Mouse (Mus musculus): Measurements from ENCODE around the gene Atp2b4.

Gene Atp2b4

DNA sequence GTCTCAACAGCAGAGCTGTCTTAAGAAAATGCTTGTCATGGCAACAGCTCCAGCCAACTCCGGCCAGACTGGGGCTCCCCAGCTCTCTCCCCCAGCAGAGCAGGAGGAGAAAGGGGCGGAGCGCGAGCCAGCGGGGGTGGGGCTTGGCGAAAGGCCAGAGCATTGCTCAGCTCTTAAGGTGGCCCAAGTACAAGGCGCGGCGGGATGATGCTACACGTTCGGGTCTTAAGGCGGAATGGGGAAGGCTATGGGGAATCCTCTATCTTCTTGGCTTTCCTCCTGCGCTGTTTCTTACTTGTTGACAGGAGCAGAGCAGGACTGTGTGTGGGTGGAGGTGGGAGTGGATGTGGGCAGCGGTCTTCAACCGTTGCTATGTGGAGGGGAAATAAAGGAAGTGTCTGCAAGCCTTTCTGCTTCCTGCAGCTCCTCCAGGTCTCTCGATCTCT lies at the start of gene Atp2b4:
Gene Atp2b4 (minus strand): TSS at position 94 of the 446 bp plus-strand sequence.
- DNase-seq (ENCODE audit: low read depth): peak; percentile 94

DNA sequence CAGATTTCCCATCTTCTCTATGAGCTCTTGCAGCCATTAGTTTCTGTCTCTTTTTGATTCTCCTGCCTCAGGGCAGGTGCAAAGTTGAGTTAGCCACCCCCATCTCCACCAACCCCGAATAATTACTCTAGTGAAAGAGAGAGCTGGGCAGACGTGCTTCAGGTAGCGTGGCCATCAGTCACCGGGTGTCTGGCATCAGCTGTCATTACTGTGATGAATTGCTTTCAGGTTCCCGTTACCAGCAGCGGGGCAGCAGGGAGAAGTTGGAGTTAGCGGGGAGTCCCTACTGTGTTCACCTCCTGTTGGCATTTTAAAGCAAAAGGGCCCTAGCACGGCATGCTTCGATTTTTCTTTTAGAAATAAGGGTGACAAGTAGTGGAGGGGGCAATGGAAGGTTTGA lies 43.9 kb upstream of the Atp2b4 start:
- no peak for DNase-seq (ENCODE audit: low read depth)

GRCm38 (mm10) chr1:133843900-133844299 lies 43.1 kb upstream of the Atp2b4 start:
- DNase-seq (ENCODE audit: low read depth): no peak

GRCm38 (mm10) chr1:133843370-133843769 lies 42.5 kb upstream of the Atp2b4 start:
- no peak for DNase-seq (ENCODE audit: low read depth)

DNA sequence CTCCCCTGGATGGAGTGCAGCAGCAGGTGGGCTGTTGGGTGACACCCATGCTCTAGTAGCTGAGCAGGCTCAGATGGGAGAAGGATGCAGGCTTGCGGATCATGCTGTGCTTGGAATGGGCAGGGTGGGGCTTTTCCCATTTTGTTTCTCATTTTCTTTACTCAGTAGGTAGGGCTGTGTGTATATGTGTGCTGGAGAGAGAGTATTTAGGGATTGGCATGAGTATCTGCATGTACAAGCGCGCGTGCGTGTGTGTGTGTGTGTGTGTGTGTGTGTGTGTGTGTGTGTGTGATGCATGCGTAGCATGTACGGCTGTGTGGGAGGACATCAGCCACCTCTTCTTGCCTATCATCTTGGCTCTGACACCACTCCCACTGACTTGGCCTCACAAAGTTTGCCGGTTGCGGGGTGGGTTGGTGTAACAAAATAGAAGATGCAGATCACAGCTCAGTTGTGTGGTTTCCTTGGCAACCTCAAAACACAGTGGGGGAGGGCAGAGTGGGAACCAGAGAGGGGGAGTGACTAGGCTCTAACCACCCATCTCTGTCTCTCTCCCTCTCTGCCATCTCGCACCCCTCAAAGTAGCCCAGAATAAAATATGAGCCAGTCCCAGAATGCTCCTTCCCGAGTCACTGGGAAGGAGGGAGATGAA lies 41.4 kb upstream of the Atp2b4 start:
- DNase-seq (ENCODE audit: low read depth): peak; percentile 86

- DNase-seq (ENCODE audit: low read depth): peak; percentile 82
Measured at GRCm38 (mm10) chr1:133841171-133841926, 40.5 kb upstream of the Atp2b4 start.

- DNase-seq (ENCODE audit: low read depth): no peak
Measured at GRCm38 (mm10) chr1:133840530-133840929, 39.7 kb upstream of the Atp2b4 start.

- DNase-seq (ENCODE audit: low read depth): no peak
Measured at GRCm38 (mm10) chr1:133834309-133834708, 33.5 kb upstream of the Atp2b4 start.

GRCm38 (mm10) chr1:133832781-133833180 lies 31.9 kb upstream of the Atp2b4 start:
- no peak for DNase-seq (ENCODE audit: low read depth)

DNA sequence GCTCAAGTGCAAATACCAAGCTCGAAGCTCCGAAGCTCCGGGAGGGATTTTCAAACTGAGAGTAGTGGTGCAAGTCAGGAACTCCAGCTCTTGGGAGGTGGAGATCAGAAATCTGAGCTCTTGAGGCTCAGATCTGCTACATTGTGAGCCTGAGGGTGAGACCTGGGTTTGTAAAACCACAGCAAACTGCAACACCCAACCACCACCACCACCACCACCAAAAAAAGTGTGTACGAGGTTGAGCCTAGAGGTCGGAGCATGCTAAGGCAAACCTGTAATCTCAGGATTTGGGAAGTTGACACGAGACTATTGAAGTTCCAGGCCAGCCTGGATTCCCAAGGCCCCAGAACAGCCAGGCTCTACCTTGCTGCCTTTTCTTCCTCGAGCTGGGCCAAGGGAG lies 25.4 kb upstream of the Atp2b4 start:
- no peak for DNase-seq (ENCODE audit: low read depth)

DNA sequence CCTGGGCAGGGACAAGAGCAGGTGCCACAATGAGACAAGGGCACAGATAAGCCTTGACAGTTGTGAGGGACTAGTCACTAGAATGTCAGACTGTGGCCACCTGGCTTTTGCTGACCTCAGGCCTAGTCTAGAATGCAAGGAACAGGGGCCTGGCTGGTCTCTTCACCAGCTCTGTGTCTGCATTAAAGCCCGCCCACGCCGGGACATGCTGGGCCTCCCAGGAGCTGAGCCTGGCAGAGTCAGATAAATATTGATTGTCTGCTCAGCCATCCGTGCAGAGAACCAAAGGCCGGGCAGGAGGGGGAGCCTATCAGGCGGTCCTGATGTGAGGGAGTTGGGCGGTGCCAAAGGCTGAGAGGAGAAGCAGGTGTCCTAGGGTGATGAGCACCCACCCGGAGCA lies 24.7 kb upstream of the Atp2b4 start:
- no peak for DNase-seq (ENCODE audit: low read depth)

GRCm38 (mm10) chr1:133825140-133825539 lies 24.3 kb upstream of the Atp2b4 start:
- DNase-seq (ENCODE audit: low read depth): no peak

GRCm38 (mm10) chr1:133821144-133821543 lies 20.3 kb upstream of the Atp2b4 start:
- DNase-seq (ENCODE audit: low read depth): peak; percentile 82

DNA sequence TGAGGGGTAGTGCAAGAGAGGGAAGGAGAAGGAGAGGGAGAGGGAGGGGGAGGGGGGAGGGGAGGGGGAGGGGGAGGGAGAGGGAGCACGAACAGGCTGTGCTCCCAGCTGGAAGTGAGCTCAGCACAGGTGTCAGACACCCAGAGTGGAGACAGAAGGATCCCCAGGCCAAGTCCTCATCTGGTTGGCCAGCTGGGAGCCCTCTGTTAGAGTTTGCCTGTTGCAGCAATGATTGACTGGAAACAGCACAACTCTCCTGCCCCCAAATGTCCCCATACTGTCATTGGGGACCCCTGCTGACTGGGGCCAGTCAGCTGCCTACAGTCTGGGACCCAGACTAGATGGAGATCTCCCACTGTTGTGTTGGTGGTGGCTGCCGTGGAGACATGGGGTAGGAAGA lies 19.3 kb upstream of the Atp2b4 start:
- peak; percentile 39 for DNase-seq (ENCODE audit: low read depth)

DNA sequence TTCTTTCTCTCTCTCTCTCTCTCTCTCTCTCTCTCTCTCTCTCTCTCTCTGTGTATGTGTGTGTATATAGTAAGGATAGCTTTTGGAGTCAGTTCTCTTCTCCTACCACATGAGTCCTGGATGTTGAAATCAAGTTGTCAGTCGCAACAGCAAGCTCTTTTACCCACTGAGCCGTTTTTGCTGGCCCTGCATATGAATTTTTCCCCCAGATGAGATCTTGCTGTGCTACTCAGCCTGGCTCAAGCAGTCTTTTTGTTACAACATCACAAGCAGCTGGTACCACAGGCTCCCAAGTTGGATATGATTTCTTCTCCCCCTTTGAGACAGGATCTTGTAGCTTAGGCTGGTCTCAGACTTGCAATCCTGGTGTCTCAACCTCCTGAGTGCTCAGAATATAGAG lies 17.7 kb upstream of the Atp2b4 start:
- DNase-seq (ENCODE audit: low read depth): no peak

GRCm38 (mm10) chr1:133815747-133816491 lies 15.1 kb upstream of the Atp2b4 start:
- DNase-seq (ENCODE audit: low read depth): peak; percentile 91

- DNase-seq (ENCODE audit: low read depth): no peak
Measured at GRCm38 (mm10) chr1:133809376-133809775, 8.5 kb upstream of the Atp2b4 start.

- DNase-seq (ENCODE audit: low read depth): no peak
Measured at GRCm38 (mm10) chr1:133808020-133808419, 7.2 kb upstream of the Atp2b4 start.

DNA sequence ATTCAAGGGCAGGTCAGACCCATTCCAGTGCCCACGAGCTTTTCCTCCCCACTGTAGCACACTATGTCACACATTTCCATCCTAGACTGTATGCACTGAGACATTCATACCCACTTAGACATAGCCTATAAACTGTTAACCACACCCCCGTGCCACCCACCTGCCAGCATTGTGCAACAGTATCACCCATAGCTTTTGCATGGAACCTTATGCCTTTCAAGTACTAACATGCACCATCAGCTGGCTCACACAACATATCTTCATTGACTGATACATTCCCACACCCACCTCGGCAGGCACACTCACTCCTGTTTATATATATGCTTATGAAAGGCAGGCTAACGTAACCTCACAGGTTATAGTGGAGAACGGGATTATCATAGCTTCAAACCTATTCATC lies 902 bp upstream of the Atp2b4 start:
- peak; percentile 58 for DNase-seq (ENCODE audit: low read depth)

- no peak for DNase-seq (ENCODE audit: low read depth)
Measured at GRCm38 (mm10) chr1:133800512-133800911, 329 bp downstream of the Atp2b4 start.

GRCm38 (mm10) chr1:133799686-133800445 lies 975 bp downstream of the Atp2b4 start:
- peak; percentile 82 for DNase-seq (ENCODE audit: low read depth)

GRCm38 (mm10) chr1:133798821-133799415 lies 1.9 kb downstream of the Atp2b4 start:
- DNase-seq (ENCODE audit: low read depth): peak; percentile 59

All from induced T-regulatory cell, adult 2 months (primary cell).